Mouse (Mus musculus) CH12.LX (cell line): Measurements from ENCODE around the gene Troap. TPM values are rescaled to one million over a fixed set of nuclear protein-coding genes. Genes with fewer than 3 reads are reported as not detected.

Source experiments
- DNase-seq: peaks from one replicate; pipeline ENCODE4 v3.0.0-alpha.2; 2013; ENCODE audit errors: extremely low read depth
- H3K27ac ChIP-seq: 2 replicates; pipeline ENCODE4 v1.5.1; 2012; ENCODE audit warnings: low read depth, mild to moderate bottlenecking, control low read depth, moderate library complexity; ENCODE audit not compliant: insufficient read depth
- H3K27me3 ChIP-seq: replicated peaks from 2 replicates; pipeline ENCODE3; 2012; ENCODE audit warnings: inconsistent platforms
- H3K36me3 ChIP-seq, 2 experiments: replicated peaks in 1 of 2; 2 replicates each; pipeline versions ENCODE3 to v1.6.1; 2012; ENCODE audit warnings: inconsistent platforms in 1 of 2, low read length in 1 of 2, mild to moderate bottlenecking in 1 of 2, mixed read lengths in 1 of 2, moderate library complexity in 1 of 2; ENCODE audit not compliant: control insufficient read depth in 1 of 2, insufficient read depth in 1 of 2
- H3K4me1 ChIP-seq, 2 experiments: 2 replicates each; pipeline ENCODE4 v1.6.1; 2012; ENCODE audit warnings: inconsistent platforms in 1 of 2, moderate library complexity in 1 of 2; ENCODE audit not compliant: insufficient read depth in 2 of 2, control insufficient read depth in 1 of 2
- H3K4me2 ChIP-seq: 2 replicates; pipeline ENCODE4 v1.6.1; 2012; ENCODE audit warnings: low read depth, mild to moderate bottlenecking, control low read depth; ENCODE audit not compliant: poor library complexity, insufficient read depth, severe bottlenecking
- H3K4me3 ChIP-seq, 3 experiments: fragments of 150-350 bp in 1 of 3; sonication (generic) in 1 of 3; replicated peaks in 1 of 3; 2 replicates each; pipeline versions ENCODE3 to v1.5.1; 2011 to 2012; ENCODE audit warnings: low read depth in 2 of 3, low read length in 2 of 3, mild to moderate bottlenecking in 2 of 3, moderate library complexity in 2 of 3, control low read depth in 1 of 3, improper control_type of control experiment in 1 of 3, inconsistent platforms in 1 of 3, mixed read lengths in 1 of 3; ENCODE audit not compliant: poor library complexity in 1 of 3
- H3K79me2 ChIP-seq: replicated peaks from 2 replicates; pipeline ENCODE4 v1.6.1; 2012; ENCODE audit warnings: mild to moderate bottlenecking, moderate library complexity; ENCODE audit not compliant: control insufficient read depth, poor library complexity, insufficient read depth, severe bottlenecking; ENCODE audit errors: extremely low read depth
- H3K9ac ChIP-seq: 2 replicates; pipeline ENCODE4 v1.6.1; 2012; ENCODE audit warnings: low read depth, mild to moderate bottlenecking, control low read depth, moderate library complexity; ENCODE audit not compliant: insufficient read depth
- H3K9me3 ChIP-seq: replicated peaks from 2 replicates; pipeline ENCODE3; 2012; ENCODE audit warnings: low read length, inconsistent platforms, mixed read lengths
- BHLHE40 ChIP-seq: IDR thresholded peaks from 2 replicates; pipeline ENCODE4 v1.6.1; 2011; ENCODE audit warnings: mild to moderate bottlenecking, low read depth, low read length, improper control_type of control experiment
- CHD1 ChIP-seq: IDR thresholded peaks from 2 replicates; pipeline ENCODE4 v1.6.1; 2012; ENCODE audit warnings: low read depth, low read length, improper control_type of control experiment, inconsistent platforms
- GABPA ChIP-seq: IDR thresholded peaks from 2 replicates; pipeline ENCODE4 v1.6.1; 2012; ENCODE audit warnings: low read depth, low read length, improper control_type of control experiment, inconsistent platforms; ENCODE audit not compliant: insufficient replicate concordance
- HCFC1 ChIP-seq: IDR thresholded peaks from 2 replicates; pipeline ENCODE4 v1.6.1; 2012; ENCODE audit warnings: low read depth, mild to moderate bottlenecking, inconsistent platforms, low read length, improper control_type of control experiment
- IRF4 ChIP-seq: IDR thresholded peaks from 2 replicates; pipeline ENCODE4 v1.6.1; 2014; ENCODE audit warnings: low read depth, mild to moderate bottlenecking, inconsistent platforms, low read length, improper control_type of control experiment
- JUN ChIP-seq: IDR thresholded peaks from 2 replicates; pipeline ENCODE4 v1.6.1; 2011; ENCODE audit warnings: low read depth, mild to moderate bottlenecking, low read length, improper control_type of control experiment, moderate library complexity; ENCODE audit not compliant: insufficient read depth
- KAT2A ChIP-seq: IDR thresholded peaks from 2 replicates; pipeline ENCODE4 v1.6.1; 2012; ENCODE audit warnings: low read length, improper control_type of control experiment, inconsistent platforms; ENCODE audit not compliant: insufficient replicate concordance
- MAX ChIP-seq: IDR thresholded peaks from 2 replicates; pipeline ENCODE4 v1.6.1; 2011; ENCODE audit warnings: low read length, improper control_type of control experiment
- NELFE ChIP-seq: IDR thresholded peaks from 2 replicates; pipeline ENCODE4 v1.6.1; 2011; ENCODE audit warnings: low read depth, low read length, improper control_type of control experiment
- PAX5 ChIP-seq: IDR thresholded peaks from 2 replicates; pipeline ENCODE4 v1.6.1; 2012; ENCODE audit warnings: low read length, inconsistent platforms, mixed read lengths
- RCOR1 ChIP-seq: conservative IDR thresholded peaks from 2 replicates; pipeline ENCODE4 v1.6.1; 2012; ENCODE audit warnings: low read depth, mild to moderate bottlenecking, inconsistent platforms, low read length, improper control_type of control experiment
- TCF12 ChIP-seq: IDR thresholded peaks from 2 replicates; pipeline ENCODE4 v1.6.1; 2014; ENCODE audit warnings: low read depth, mild to moderate bottlenecking, inconsistent platforms, low read length, improper control_type of control experiment
- USF1 ChIP-seq: IDR thresholded peaks from 2 replicates; pipeline ENCODE4 v1.6.1; 2014; ENCODE audit warnings: low read depth, mild to moderate bottlenecking, inconsistent platforms, low read length, improper control_type of control experiment
- ZC3H11A ChIP-seq: IDR thresholded peaks from 2 replicates; pipeline ENCODE4 v1.6.1; 2012; ENCODE audit warnings: low read depth, mild to moderate bottlenecking, inconsistent platforms, low read length, improper control_type of control experiment
- ZKSCAN1 ChIP-seq: IDR thresholded peaks from 2 replicates; pipeline ENCODE4 v1.6.1; 2012; ENCODE audit warnings: low read depth, inconsistent platforms, low read length, improper control_type of control experiment, borderline replicate concordance
- ZMIZ1 ChIP-seq: IDR thresholded peaks from 2 replicates; pipeline ENCODE4 v1.6.1; 2012; ENCODE audit warnings: low read depth, mild to moderate bottlenecking, inconsistent platforms, low read length, improper control_type of control experiment
- dilution Hi-C: fragments of 300-500 bp; cut with MboI; formaldehyde crosslinking; loops from 2 replicates; pipeline ENCODE4 v1.14.3; 2020; ENCODE audit warnings: low sequenced_read_pairs; ENCODE audit not compliant: extremely low pct_unique_long_range_greater_than_20kb, extremely low pct_ligation_motif_present
- in situ Hi-C: fragments of 300-500 bp; cut with MboI; formaldehyde crosslinking; loops from 3 replicates; pipeline ENCODE4 v1.14.3; 2019; ENCODE audit warnings: low sequenced_read_pairs, low pct_ligation_motif_present, low pct_unique_long_range_greater_than_20kb, mixed read lengths
- polyA plus RNA-seq: library from polyadenylated mRNA; unstranded; fragments of >175 nt; gene quantifications from 2 replicates; pipeline ENCODE4 v1.2.1, GENCODE M21; 2012; ENCODE audit warnings: low read depth; ENCODE audit not compliant: insufficient read length
- total RNA-seq, 2 experiments: library from RNA; depleted of rRNA; stranded (reverse); fragments of 300-350 nt in 1 of 2; fragments of >200 nt in 1 of 2; gene quantifications; 2 replicates each; pipeline ENCODE4 v1.2.3; 2012 to 2014

The Troap gene
- total and polyA plus RNA-seq, 3 experiments = 17.8 to 74.2 (median 19.2) TPM

DNA sequence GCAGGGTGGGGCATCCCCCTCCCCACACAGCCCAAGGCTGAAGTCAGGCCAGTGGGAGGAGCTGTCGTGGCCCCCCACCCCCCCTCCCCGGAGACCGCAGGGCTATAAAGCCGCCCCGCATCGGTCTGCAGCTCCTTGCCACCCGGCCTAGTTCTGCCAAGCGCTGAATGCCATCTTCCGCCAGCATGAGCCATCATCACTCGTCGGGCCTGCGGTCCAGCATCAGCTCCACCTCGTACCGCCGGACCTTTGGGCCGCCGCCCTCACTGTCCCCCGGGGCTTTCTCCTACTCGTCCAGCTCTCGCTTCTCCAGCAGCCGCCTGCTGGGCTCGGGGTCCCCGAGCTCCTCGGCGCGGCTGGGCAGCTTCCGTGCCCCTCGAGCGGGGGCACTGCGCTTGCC is 19.3 kb upstream of the Troap start, which contains the start of gene Prph:
Gene Prph (plus strand): TSS at position 135 of the 400 bp plus-strand sequence.
- H3K4me1 ChIP-seq = 0 out of 4 replicates have a peak, but pooled peaks cover 0 to 5% of the 10 kb centered on the region in 2 experiments
- no peak within 1 kb of the TSS for H3K4me3 ChIP-seq
- H3K36me3 ChIP-seq = no peaks in the 10 kb centered on the region
- dilution Hi-C loops = no loop called here
- no peaks in the 10 kb centered on the region for H3K79me2 ChIP-seq
- peaks cover 13% of the 10 kb centered on the region for H3K9me3 ChIP-seq
- no peak for DNase-seq
- peaks cover 66% of the 10 kb centered on the region for H3K27me3 ChIP-seq
- TF ChIP-seq CHD1 (no peak), ZKSCAN1 (no peak), ZMIZ1 (no peak)
- no peak within 1 kb of the TSS for H3K4me2 ChIP-seq
- H3K9ac ChIP-seq = no peak within 1 kb of the TSS
- no peak within 1 kb of the TSS for H3K27ac ChIP-seq
- in situ Hi-C loops = no loop called here

DNA sequence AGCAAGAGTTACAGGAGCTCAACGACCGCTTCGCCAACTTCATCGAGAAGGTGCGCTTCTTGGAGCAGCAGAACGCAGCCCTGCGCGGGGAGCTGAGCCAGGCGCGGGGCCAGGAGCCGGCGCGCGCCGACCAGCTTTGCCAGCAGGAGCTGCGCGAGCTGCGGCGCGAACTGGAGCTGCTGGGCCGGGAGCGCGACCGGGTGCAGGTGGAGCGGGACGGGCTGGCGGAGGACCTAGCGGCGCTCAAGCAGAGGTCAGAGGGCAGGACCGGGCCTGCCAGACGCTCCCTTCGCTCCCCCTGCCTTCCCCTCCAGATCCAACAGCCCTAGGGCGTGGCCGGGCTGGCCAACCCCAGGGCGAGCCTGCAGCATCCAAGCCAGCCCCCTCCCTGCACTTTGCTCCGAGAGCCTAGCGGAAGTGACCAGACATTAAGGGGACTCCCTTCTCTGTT is 18.8 kb upstream of the Troap start:
- H3K4me1 ChIP-seq = 0 out of 4 replicates have a peak, but pooled peaks cover 0 to 1% of the 10 kb centered on the region in 2 experiments
- dilution Hi-C loops = no loop called here
- in situ Hi-C loops = no loop called here
- H3K9me3 ChIP-seq = peaks cover 13% of the 10 kb centered on the region
- H3K4me3 ChIP-seq = no peak overlapping the region
- H3K27me3 ChIP-seq = peaks cover 66% of the 10 kb centered on the region
- H3K79me2 ChIP-seq = no peaks in the 10 kb centered on the region
- no peaks in the 10 kb centered on the region for H3K36me3 ChIP-seq
- no peak overlapping the region for H3K9ac ChIP-seq
- no peak for DNase-seq
- no peak overlapping the region for H3K27ac ChIP-seq
- TF ChIP-seq HCFC1 (no peak), GABPA (no peak), IRF4 (no peak), TCF12 (no peak), BHLHE40 (no peak), MAX (no peak), USF1 (no peak), JUN (no peak), RCOR1 (no peak), NELFE (no peak), ZC3H11A (no peak), KAT2A (no peak), PAX5 (no peak)
- TF ChIP-seq, all 38 proteins: peak for 0
- H3K4me2 ChIP-seq = no peak overlapping the region
